Mouse (Mus musculus): Measurements from ENCODE around the gene Rps16. TPM values are rescaled to one million over a fixed set of nuclear protein-coding genes. Genes with fewer than 3 reads are reported as not detected.

The Rps16 gene
- polyA plus RNA-seq, 1 experiment from 2014 or later, result 1,287 TPM

GRCm38 (mm10) chr7:28339213-28339917 is 11.1 kb upstream of the Rps16 start:
- Histone ChIP-seq H3K27ac (ENCODE audit: low read depth, low read length) (peak overlapping the region; percentile 82), H3K36me3 (ENCODE audit: control insufficient read depth, insufficient read depth, low read length) (peaks cover 6% of the 10 kb centered on the region; the same call in 1 of the 2 replicates), H3K9ac (ENCODE audit: low read depth, low read length) (peak overlapping the region; percentile 83), H3K4me1 (ENCODE audit: control insufficient read depth, insufficient read depth, low read length) (peaks cover 12% of the 10 kb centered on the region), H3K4me3 (ENCODE audit: low read length) (peak overlapping the region; percentile 77), H3K9me3 (ENCODE audit: control insufficient read depth, low read length) (no peaks in the 10 kb centered on the region), H3K27me3 (ENCODE audit: control insufficient read depth, insufficient read depth, low read length) (no peaks in the 10 kb centered on the region), H3K4me2 (replicated peaks; ENCODE audit: low read depth, low read length) (peak overlapping the region; percentile 56)
- ATAC-seq (ENCODE audit: low FRiP score, low TSS enrichment), result no peak
- 76% methylated on average over 19 of the region's 19 CpGs for WGBS

- peaks cover 12% of the 10 kb centered on the region for H3K4me1 ChIP-seq (ENCODE audit: control insufficient read depth, insufficient read depth, low read length)
- no peak overlapping the region for H3K9ac ChIP-seq (ENCODE audit: low read depth, low read length)
- H3K4me2 ChIP-seq (replicated peaks; ENCODE audit: low read depth, low read length), result no peak overlapping the region
- 12% methylated on average over 7 of the region's 7 CpGs for WGBS
- H3K9me3 ChIP-seq (ENCODE audit: control insufficient read depth, low read length), result no peaks in the 10 kb centered on the region
- no peak for ATAC-seq (ENCODE audit: low FRiP score, low TSS enrichment)
- H3K36me3 ChIP-seq (ENCODE audit: control insufficient read depth, insufficient read depth, low read length), result no peaks in the 10 kb centered on the region
- H3K4me3 ChIP-seq (ENCODE audit: low read length), result no peak overlapping the region
- H3K27me3 ChIP-seq (ENCODE audit: control insufficient read depth, insufficient read depth, low read length), result no peaks in the 10 kb centered on the region
- peak overlapping the region; percentile 62; the same call in 1 of the 2 replicates for H3K27ac ChIP-seq (ENCODE audit: low read depth, low read length)
Measured at GRCm38 (mm10) chr7:28341381-28341780, 9.1 kb upstream of the Rps16 start.

- H3K36me3 ChIP-seq (ENCODE audit: control insufficient read depth, insufficient read depth, low read length), result no peaks in the 10 kb centered on the region
- H3K27ac ChIP-seq (ENCODE audit: low read depth, low read length), result no peak overlapping the region
- no peaks in the 10 kb centered on the region for H3K9me3 ChIP-seq (ENCODE audit: control insufficient read depth, low read length)
- peaks cover 11% of the 10 kb centered on the region; the same call in 1 of the 2 replicates for H3K4me1 ChIP-seq (ENCODE audit: control insufficient read depth, insufficient read depth, low read length)
- no peak overlapping the region for H3K4me3 ChIP-seq (ENCODE audit: low read length)
- no peak for ATAC-seq (ENCODE audit: low FRiP score, low TSS enrichment)
- no peaks in the 10 kb centered on the region for H3K27me3 ChIP-seq (ENCODE audit: control insufficient read depth, insufficient read depth, low read length)
- H3K9ac ChIP-seq (ENCODE audit: low read depth, low read length), result no peak overlapping the region
- WGBS, result 1% methylated on average over 4 of the region's 4 CpGs
- no peak overlapping the region for H3K4me2 ChIP-seq (replicated peaks; ENCODE audit: low read depth, low read length)
Measured at GRCm38 (mm10) chr7:28344637-28345036, 5.8 kb upstream of the Rps16 start.

- Histone ChIP-seq H3K4me1 (ENCODE audit: control insufficient read depth, insufficient read depth, low read length) (peaks cover 18% of the 10 kb centered on the region), H3K27ac (ENCODE audit: low read depth, low read length) (no peak overlapping the region)
- no peak for ATAC-seq (ENCODE audit: low FRiP score, low TSS enrichment)
Measured at GRCm38 (mm10) chr7:28347746-28348145, 2.7 kb upstream of the Rps16 start.

GRCm38 (mm10) chr7:28348601-28349000 is 1.9 kb upstream of the Rps16 start:
- Histone ChIP-seq H3K27me3 (ENCODE audit: control insufficient read depth, insufficient read depth, low read length) (no peaks in the 10 kb centered on the region), H3K4me3 (ENCODE audit: low read length) (no peak overlapping the region), H3K9ac (ENCODE audit: low read depth, low read length) (no peak overlapping the region), H3K4me2 (replicated peaks; ENCODE audit: low read depth, low read length) (no peak overlapping the region), H3K27ac (ENCODE audit: low read depth, low read length) (no peak overlapping the region), H3K4me1 (ENCODE audit: control insufficient read depth, insufficient read depth, low read length) (peaks cover 18% of the 10 kb centered on the region), H3K9me3 (ENCODE audit: control insufficient read depth, low read length) (no peaks in the 10 kb centered on the region), H3K36me3 (ENCODE audit: control insufficient read depth, insufficient read depth, low read length) (peaks cover 19% of the 10 kb centered on the region)
- WGBS, result 88% methylated on average over 7 of the region's 7 CpGs
- no peak for ATAC-seq (ENCODE audit: low FRiP score, low TSS enrichment)

More at GRCm38 (mm10) chr7:28347746-28348145, 2.7 kb upstream of the Rps16 start:
- Histone ChIP-seq H3K4me3 (ENCODE audit: low read length) (no peak overlapping the region), H3K36me3 (ENCODE audit: control insufficient read depth, insufficient read depth, low read length) (peaks cover 10% of the 10 kb centered on the region; the same call in 1 of the 2 replicates), H3K4me2 (replicated peaks; ENCODE audit: low read depth, low read length) (no peak overlapping the region), H3K9ac (ENCODE audit: low read depth, low read length) (no peak overlapping the region), H3K9me3 (ENCODE audit: control insufficient read depth, low read length) (no peaks in the 10 kb centered on the region), H3K27me3 (ENCODE audit: control insufficient read depth, insufficient read depth, low read length) (no peaks in the 10 kb centered on the region)
- WGBS, result 70% methylated on average over 3 of the region's 3 CpGs

- Histone ChIP-seq H3K4me2 (replicated peaks; ENCODE audit: low read depth, low read length) (peak overlapping the region; percentile 77), H3K4me3 (ENCODE audit: low read length) (peak overlapping the region; percentile 97), H3K27ac (ENCODE audit: low read depth, low read length) (no peak overlapping the region), H3K36me3 (ENCODE audit: control insufficient read depth, insufficient read depth, low read length) (peaks cover 31% of the 10 kb centered on the region), H3K9ac (ENCODE audit: low read depth, low read length) (peak overlapping the region; percentile 98), H3K9me3 (ENCODE audit: control insufficient read depth, low read length) (no peaks in the 10 kb centered on the region), H3K4me1 (ENCODE audit: control insufficient read depth, insufficient read depth, low read length) (peaks cover 20% of the 10 kb centered on the region), H3K27me3 (ENCODE audit: control insufficient read depth, insufficient read depth, low read length) (no peaks in the 10 kb centered on the region)
- ATAC-seq (ENCODE audit: low FRiP score, low TSS enrichment), result no peak
- WGBS, result 38% methylated on average over 4 of the region's 4 CpGs
Measured at GRCm38 (mm10) chr7:28351676-28352191, 1.3 kb downstream of the Rps16 start.

GRCm38 (mm10) chr7:28353267-28353666 is 2.8 kb downstream of the Rps16 start:
- H3K27me3 ChIP-seq (ENCODE audit: control insufficient read depth, insufficient read depth, low read length), result no peaks in the 10 kb centered on the region
- no peaks in the 10 kb centered on the region for H3K9me3 ChIP-seq (ENCODE audit: control insufficient read depth, low read length)
- no peak overlapping the region for H3K4me3 ChIP-seq (ENCODE audit: low read length)
- H3K36me3 ChIP-seq (ENCODE audit: control insufficient read depth, insufficient read depth, low read length), result peaks cover 31% of the 10 kb centered on the region
- no peak overlapping the region for H3K27ac ChIP-seq (ENCODE audit: low read depth, low read length)
- H3K9ac ChIP-seq (ENCODE audit: low read depth, low read length), result no peak overlapping the region; the same call in 1 of the 2 replicates
- no peak overlapping the region for H3K4me2 ChIP-seq (replicated peaks; ENCODE audit: low read depth, low read length)
- H3K4me1 ChIP-seq (ENCODE audit: control insufficient read depth, insufficient read depth, low read length), result peaks cover 33% of the 10 kb centered on the region
- ATAC-seq (ENCODE audit: low FRiP score, low TSS enrichment), result no peak
- 89% methylated on average over 2 of the region's 2 CpGs for WGBS

GRCm38 (mm10) chr7:28354113-28354581 is 3.7 kb downstream of the Rps16 start:
- H3K4me2 ChIP-seq (replicated peaks; ENCODE audit: low read depth, low read length), result no peak overlapping the region
- H3K36me3 ChIP-seq (ENCODE audit: control insufficient read depth, insufficient read depth, low read length), result peaks cover 34% of the 10 kb centered on the region
- no peak overlapping the region for H3K9ac ChIP-seq (ENCODE audit: low read depth, low read length)
- peaks cover 35% of the 10 kb centered on the region for H3K4me1 ChIP-seq (ENCODE audit: control insufficient read depth, insufficient read depth, low read length)
- H3K4me3 ChIP-seq (ENCODE audit: low read length), result no peak overlapping the region
- H3K27me3 ChIP-seq (ENCODE audit: control insufficient read depth, insufficient read depth, low read length), result no peaks in the 10 kb centered on the region
- WGBS, result 64% methylated on average over 3 of the region's 3 CpGs
- no peak overlapping the region for H3K27ac ChIP-seq (ENCODE audit: low read depth, low read length)
- no peaks in the 10 kb centered on the region for H3K9me3 ChIP-seq (ENCODE audit: control insufficient read depth, low read length)
- no peak for ATAC-seq (ENCODE audit: low FRiP score, low TSS enrichment)

- H3K27ac ChIP-seq (ENCODE audit: low read depth, low read length), result no peak overlapping the region
- no peak overlapping the region for H3K4me2 ChIP-seq (replicated peaks; ENCODE audit: low read depth, low read length)
- no peak overlapping the region for H3K9ac ChIP-seq (ENCODE audit: low read depth, low read length)
- peaks cover 31% of the 10 kb centered on the region for H3K4me1 ChIP-seq (ENCODE audit: control insufficient read depth, insufficient read depth, low read length)
- peaks cover 38% of the 10 kb centered on the region for H3K36me3 ChIP-seq (ENCODE audit: control insufficient read depth, insufficient read depth, low read length)
- H3K9me3 ChIP-seq (ENCODE audit: control insufficient read depth, low read length), result no peaks in the 10 kb centered on the region
- H3K4me3 ChIP-seq (ENCODE audit: low read length), result no peak overlapping the region
- H3K27me3 ChIP-seq (ENCODE audit: control insufficient read depth, insufficient read depth, low read length), result no peaks in the 10 kb centered on the region
- ATAC-seq (ENCODE audit: low FRiP score, low TSS enrichment), result no peak
- WGBS, result 97% methylated on average over 3 of the region's 3 CpGs
Measured at GRCm38 (mm10) chr7:28354596-28354995, 4.1 kb downstream of the Rps16 start.
